Mouse (Mus musculus) testis, adult 2 months (tissue): ENCODE results near the gene Gsta4.

Experiments used
- CTCF ChIP-seq: fragments of 200-500 bp; IDR thresholded peaks from 2 replicates; pipeline ENCODE4 v1.5.1; 2012; ENCODE audit warnings: low read depth, mild to moderate bottlenecking, inconsistent platforms, low read length, moderate library complexity; ENCODE audit not compliant: control insufficient read depth, insufficient read depth, insufficient replicate concordance
- POLR2A ChIP-seq: fragments of 200-500 bp; IDR thresholded peaks from 2 replicates; pipeline ENCODE4 v1.6.1; 2012; ENCODE audit warnings: low read depth, mild to moderate bottlenecking, inconsistent platforms, low read length, moderate library complexity; ENCODE audit not compliant: control insufficient read depth

GRCm38 (mm10) chr9:78138044-78138676, 44.4 kb upstream of the Gsta4 start:
- TF ChIP-seq POLR2A (no peak), CTCF (no peak)
